Mouse (Mus musculus): ENCODE data around the gene Tgfb3. TPM values are rescaled to one million over a fixed set of nuclear protein-coding genes. Genes with fewer than 3 reads are reported as not detected.
A peak's percentile ranks its signal among the peaks of the same experiment; 100 is the strongest.

Gene Tgfb3
- polyA plus RNA-seq, 1 experiment: not detected

DNA sequence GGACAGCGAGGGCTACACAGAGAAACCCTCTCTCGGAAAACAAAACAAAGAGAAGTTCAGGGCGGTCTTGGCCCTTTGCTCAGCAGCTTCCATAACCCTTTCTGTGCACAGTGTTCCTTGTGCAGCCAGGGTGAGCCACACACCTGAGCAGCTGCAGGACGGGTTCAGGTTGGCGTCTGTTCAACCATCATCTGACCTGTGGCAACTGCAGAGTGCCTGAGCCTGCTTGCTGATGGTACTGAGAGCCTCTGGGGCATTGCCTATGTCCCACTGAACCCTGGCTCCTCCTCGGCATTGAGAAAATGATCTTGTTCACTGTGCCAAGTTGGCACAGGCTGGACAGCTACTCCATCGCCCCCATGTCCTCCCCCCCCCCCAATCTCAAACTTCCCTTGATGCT is 3.5 kb downstream of the Tgfb3 start:
- TF ChIP-seq POLR2A (IDR thresholded peaks at IDR 0.05; ENCODE audit: insufficient read depth, low read depth, low read length): no peak
- TF ChIP-seq CTCF (IDR thresholded peaks at IDR 0.05; ENCODE audit: insufficient read depth, low read depth, low read length): no peak
- WGBS: 69% methylated on average over 7 of the region's 7 CpGs
- Histone ChIP-seq H3K4me1 (ENCODE audit: control insufficient read depth, insufficient read depth, low read length) (peaks cover 29% of the 10 kb centered on the region), H3K4me3 (ENCODE audit: insufficient read depth, low read depth, low read length) (peak overlapping the region; percentile 80), H3K27ac (ENCODE audit: insufficient read depth, low read depth, low read length) (peak overlapping the region; percentile 87)

DNA sequence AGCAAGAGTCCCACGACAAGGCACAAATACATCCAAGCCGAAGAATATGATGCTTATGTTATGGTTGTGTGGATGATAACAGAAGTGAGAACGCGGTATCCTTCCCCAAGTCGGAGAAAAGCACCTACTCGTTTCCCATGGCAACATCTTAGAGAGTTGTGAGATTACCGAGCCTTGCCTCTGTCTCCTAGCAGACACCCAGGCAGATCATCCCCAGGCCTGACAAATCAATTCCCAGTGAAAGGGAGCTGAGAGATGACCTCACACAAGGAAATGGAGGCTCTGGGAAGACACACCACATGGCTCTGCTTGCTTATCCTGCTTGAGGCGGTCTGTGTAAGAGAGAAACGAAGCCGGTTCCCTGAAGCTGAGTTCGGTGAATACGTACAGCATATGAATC is 4.2 kb downstream of the Tgfb3 start:
- H3K4me1 ChIP-seq (ENCODE audit: control insufficient read depth, insufficient read depth, low read length): peaks cover 29% of the 10 kb centered on the region
- no peak for TF ChIP-seq CTCF (IDR thresholded peaks at IDR 0.05; ENCODE audit: insufficient read depth, low read depth, low read length)
- TF ChIP-seq POLR2A (IDR thresholded peaks at IDR 0.05; ENCODE audit: insufficient read depth, low read depth, low read length): no peak
- H3K4me3 ChIP-seq (ENCODE audit: insufficient read depth, low read depth, low read length): no peak overlapping the region
- H3K27ac ChIP-seq (ENCODE audit: insufficient read depth, low read depth, low read length): no peak overlapping the region
- 64% methylated on average over 12 of the region's 12 CpGs for WGBS

DNA sequence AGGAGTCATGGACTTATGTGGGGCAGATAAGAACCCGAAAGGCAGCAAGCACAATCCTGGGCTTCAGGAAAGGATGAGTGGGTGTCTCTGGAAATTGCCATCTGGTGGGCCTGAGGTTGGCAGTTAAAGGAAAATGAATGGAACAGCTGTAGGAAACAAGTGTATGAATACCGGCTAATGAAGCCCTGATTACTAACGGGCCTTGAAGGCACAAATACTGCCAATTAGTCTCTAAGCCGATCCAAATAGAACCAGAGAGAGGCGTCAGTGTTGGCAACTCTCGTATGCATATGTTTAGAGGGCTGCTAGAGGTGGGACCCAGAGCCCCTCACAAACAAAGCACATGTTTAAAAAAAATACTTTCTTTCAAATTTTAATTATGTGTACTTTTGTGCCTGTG is 7.4 kb downstream of the Tgfb3 start:
- TF ChIP-seq CTCF (IDR thresholded peaks at IDR 0.05; ENCODE audit: insufficient read depth, low read depth, low read length) (no peak), POLR2A (IDR thresholded peaks at IDR 0.05; ENCODE audit: insufficient read depth, low read depth, low read length) (no peak)
- WGBS: 24% methylated on average over 6 of the region's 6 CpGs
- Histone ChIP-seq H3K27ac (ENCODE audit: insufficient read depth, low read depth, low read length) (peak overlapping the region; percentile 61), H3K4me3 (ENCODE audit: insufficient read depth, low read depth, low read length) (no peak overlapping the region), H3K4me1 (ENCODE audit: control insufficient read depth, insufficient read depth, low read length) (peaks cover 19% of the 10 kb centered on the region)

DNA sequence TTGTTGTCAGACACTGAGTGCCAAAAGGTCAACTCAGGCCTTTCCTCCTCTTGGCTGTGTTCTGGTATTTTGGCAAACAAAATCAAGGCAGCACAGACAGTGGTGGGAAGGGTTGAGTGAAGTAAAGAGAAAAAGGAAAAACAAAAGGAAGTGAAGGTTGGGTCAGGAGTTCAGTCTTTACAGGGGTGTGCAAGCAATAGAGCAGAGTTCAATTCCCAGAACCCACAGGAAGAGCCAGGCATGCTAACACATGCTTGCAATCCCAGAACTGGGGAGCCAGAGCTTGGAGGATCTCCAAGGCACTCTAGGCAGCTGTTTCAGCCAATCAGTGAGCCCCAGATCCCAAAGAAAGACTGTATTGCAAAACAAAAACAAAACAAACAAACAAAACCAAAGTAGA is 14.0 kb downstream of the Tgfb3 start:
- H3K4me3 ChIP-seq (ENCODE audit: insufficient read depth, low read depth, low read length): no peak overlapping the region
- no peak overlapping the region for H3K27ac ChIP-seq (ENCODE audit: insufficient read depth, low read depth, low read length)
- TF ChIP-seq POLR2A (IDR thresholded peaks at IDR 0.05; ENCODE audit: insufficient read depth, low read depth, low read length): no peak
- TF ChIP-seq CTCF (IDR thresholded peaks at IDR 0.05; ENCODE audit: insufficient read depth, low read depth, low read length): no peak
- H3K4me1 ChIP-seq (ENCODE audit: control insufficient read depth, insufficient read depth, low read length): no peaks in the 10 kb centered on the region

DNA sequence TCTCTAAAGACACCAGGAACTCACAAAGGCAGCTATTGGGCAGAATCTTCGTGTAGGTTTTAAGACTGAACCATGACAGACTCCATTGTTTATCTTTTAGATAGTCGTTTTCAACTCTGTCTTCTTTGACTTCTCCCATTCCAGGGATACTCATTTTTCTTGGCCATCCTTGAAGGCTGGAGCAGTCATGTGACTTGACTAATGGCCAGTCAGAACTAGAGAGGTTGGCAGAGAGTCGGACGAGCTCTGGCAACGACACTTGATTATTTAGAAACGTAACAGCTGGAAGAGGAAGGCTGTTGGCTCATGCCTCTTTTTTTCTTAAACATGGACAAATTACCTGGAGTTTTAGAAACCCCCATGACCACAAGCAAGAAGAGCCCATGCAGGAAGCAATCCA is 19.5 kb downstream of the Tgfb3 start:
- TF ChIP-seq POLR2A (IDR thresholded peaks at IDR 0.05; ENCODE audit: insufficient read depth, low read depth, low read length) (no peak), CTCF (IDR thresholded peaks at IDR 0.05; ENCODE audit: insufficient read depth, low read depth, low read length) (no peak)
- Histone ChIP-seq H3K4me1 (ENCODE audit: control insufficient read depth, insufficient read depth, low read length) (peaks cover 3% of the 10 kb centered on the region; the same call in 1 of the 2 replicates), H3K4me3 (ENCODE audit: insufficient read depth, low read depth, low read length) (no peak overlapping the region), H3K27ac (ENCODE audit: insufficient read depth, low read depth, low read length) (no peak overlapping the region)
- WGBS: 58% methylated on average over 6 of the region's 6 CpGs

DNA sequence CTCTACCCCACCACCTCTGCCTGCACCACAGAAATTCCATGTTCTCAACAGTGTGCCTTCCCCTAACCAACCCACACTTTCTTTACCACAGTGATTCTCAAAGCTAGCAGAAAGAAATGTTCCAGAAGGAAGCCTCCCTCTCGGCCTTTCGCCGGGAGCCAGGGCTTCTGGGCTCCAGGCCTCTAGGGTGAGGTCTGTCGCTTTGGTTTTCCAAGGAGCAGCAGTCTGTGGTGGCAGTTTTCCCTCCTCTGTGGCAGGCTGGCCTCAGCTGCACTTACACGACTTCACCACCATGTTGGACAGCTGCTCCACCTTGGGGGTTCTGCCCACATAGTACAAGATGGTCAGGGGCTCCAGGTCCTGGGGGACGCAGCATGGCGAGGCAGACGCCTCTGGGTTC is 21.3 kb downstream of the Tgfb3 start:
- Histone ChIP-seq H3K27ac (ENCODE audit: insufficient read depth, low read depth, low read length) (no peak overlapping the region), H3K4me3 (ENCODE audit: insufficient read depth, low read depth, low read length) (no peak overlapping the region), H3K4me1 (ENCODE audit: control insufficient read depth, insufficient read depth, low read length) (peaks cover 3% of the 10 kb centered on the region; the same call in 1 of the 2 replicates)
- WGBS: 91% methylated on average over 8 of the region's 8 CpGs
- TF ChIP-seq CTCF (IDR thresholded peaks at IDR 0.05; ENCODE audit: insufficient read depth, low read depth, low read length): no peak
- TF ChIP-seq POLR2A (IDR thresholded peaks at IDR 0.05; ENCODE audit: insufficient read depth, low read depth, low read length): no peak

DNA sequence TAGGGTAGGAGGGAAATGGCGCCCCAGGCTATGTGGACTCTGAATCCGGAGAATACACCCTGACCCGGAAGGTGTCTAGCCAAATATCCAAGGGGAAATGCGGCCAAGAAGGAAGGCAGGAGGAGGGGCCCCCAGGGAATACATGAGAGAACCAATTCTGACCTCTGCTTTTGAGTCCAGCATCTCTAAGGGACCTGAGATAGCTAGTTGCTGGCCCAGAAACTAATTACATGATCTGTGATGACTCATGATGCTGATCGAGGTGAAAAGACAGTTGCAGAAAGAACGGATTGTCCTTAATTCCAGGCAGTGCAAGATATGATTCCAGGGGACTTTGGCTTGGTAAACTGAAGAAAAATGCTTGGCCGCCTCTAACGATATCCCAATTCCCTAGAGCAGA is 21.9 kb downstream of the Tgfb3 start:
- peaks cover 3% of the 10 kb centered on the region; the same call in 1 of the 2 replicates for H3K4me1 ChIP-seq (ENCODE audit: control insufficient read depth, insufficient read depth, low read length)
- no peak for TF ChIP-seq POLR2A (IDR thresholded peaks at IDR 0.05; ENCODE audit: insufficient read depth, low read depth, low read length)
- no peak for TF ChIP-seq CTCF (IDR thresholded peaks at IDR 0.05; ENCODE audit: insufficient read depth, low read depth, low read length)
- 71% methylated on average over 8 of the region's 8 CpGs for WGBS
- no peak overlapping the region for H3K4me3 ChIP-seq (ENCODE audit: insufficient read depth, low read depth, low read length)
- no peak overlapping the region for H3K27ac ChIP-seq (ENCODE audit: insufficient read depth, low read depth, low read length)

DNA sequence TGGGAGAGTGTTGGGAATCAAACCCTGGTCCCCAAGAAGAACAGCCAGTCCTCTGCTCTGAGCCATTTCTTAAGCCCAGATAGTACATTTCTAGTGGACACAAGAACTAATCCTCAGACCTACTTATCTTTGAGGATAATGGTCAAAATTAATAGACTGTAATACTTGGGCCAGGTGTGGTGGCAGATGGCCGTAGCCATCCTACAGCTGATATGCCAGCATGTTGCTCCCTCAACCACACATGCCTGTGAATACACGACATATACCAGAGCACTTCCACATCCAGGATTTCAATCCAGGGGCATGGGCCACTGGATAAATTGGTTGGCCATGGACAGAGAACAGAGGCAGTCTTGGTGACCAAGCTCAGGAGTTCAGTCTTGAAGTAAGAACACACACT is 23.5 kb downstream of the Tgfb3 start:
- peaks cover 3% of the 10 kb centered on the region; the same call in 1 of the 2 replicates for H3K4me1 ChIP-seq (ENCODE audit: control insufficient read depth, insufficient read depth, low read length)
- WGBS: 95% methylated on average over 2 of the region's 2 CpGs
- no peak overlapping the region for H3K27ac ChIP-seq (ENCODE audit: insufficient read depth, low read depth, low read length)
- no peak for TF ChIP-seq POLR2A (IDR thresholded peaks at IDR 0.05; ENCODE audit: insufficient read depth, low read depth, low read length)
- TF ChIP-seq CTCF (IDR thresholded peaks at IDR 0.05; ENCODE audit: insufficient read depth, low read depth, low read length): no peak
- no peak overlapping the region for H3K4me3 ChIP-seq (ENCODE audit: insufficient read depth, low read depth, low read length)

DNA sequence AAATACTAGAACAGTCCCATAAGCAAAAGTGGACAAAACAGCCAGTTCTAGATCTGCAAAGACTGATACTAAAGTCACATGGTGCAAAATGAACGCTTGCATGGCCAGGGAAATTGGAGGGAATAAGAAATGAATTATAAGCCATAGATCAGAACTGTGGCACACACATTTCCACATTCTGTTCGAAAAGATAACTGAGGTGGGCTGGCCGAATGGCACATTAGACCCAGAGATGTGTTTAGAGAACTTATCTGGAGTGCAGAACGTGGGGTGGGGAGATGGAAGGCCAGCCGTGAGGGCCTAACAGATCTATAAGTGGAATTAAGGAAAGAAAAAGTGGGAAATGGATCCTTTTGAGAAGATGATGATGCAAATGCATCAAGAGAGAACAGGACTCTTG is 27.4 kb downstream of the Tgfb3 start:
- WGBS: 96% methylated on average over 5 of the region's 5 CpGs
- H3K27ac ChIP-seq (ENCODE audit: insufficient read depth, low read depth, low read length): no peak overlapping the region
- 0 out of 2 replicates have a peak, but pooled peaks cover 2% of the 10 kb centered on the region for H3K4me1 ChIP-seq (ENCODE audit: control insufficient read depth, insufficient read depth, low read length)
- TF ChIP-seq POLR2A (IDR thresholded peaks at IDR 0.05; ENCODE audit: insufficient read depth, low read depth, low read length) (no peak), CTCF (IDR thresholded peaks at IDR 0.05; ENCODE audit: insufficient read depth, low read depth, low read length) (no peak)
- no peak overlapping the region for H3K4me3 ChIP-seq (ENCODE audit: insufficient read depth, low read depth, low read length)

DNA sequence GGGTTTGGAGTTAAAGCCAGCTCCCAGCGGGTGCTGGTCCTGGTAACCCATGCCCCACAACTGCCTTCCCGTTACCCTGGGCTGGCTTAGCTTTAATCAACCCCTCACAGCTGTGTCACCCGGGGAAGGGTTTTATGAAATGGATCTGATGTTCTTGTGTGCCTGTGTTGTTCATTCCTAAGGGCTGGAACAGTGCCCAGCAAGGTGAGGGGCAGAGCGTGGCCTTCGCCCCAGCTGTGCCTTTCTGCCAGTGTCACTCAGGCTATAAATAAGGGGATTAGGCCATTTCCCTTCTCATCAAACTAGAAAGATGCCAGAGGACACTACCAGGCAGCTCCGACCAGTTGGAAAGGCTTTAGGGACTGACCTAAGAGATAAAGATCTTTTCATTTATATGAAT is 29.0 kb downstream of the Tgfb3 start:
- Histone ChIP-seq H3K27ac (ENCODE audit: insufficient read depth, low read depth, low read length) (no peak overlapping the region), H3K4me1 (ENCODE audit: control insufficient read depth, insufficient read depth, low read length) (0 out of 2 replicates have a peak, but pooled peaks cover 2% of the 10 kb centered on the region), H3K4me3 (ENCODE audit: insufficient read depth, low read depth, low read length) (no peak overlapping the region)
- TF ChIP-seq POLR2A (IDR thresholded peaks at IDR 0.05; ENCODE audit: insufficient read depth, low read depth, low read length): no peak
- no peak for TF ChIP-seq CTCF (IDR thresholded peaks at IDR 0.05; ENCODE audit: insufficient read depth, low read depth, low read length)
- WGBS: 71% methylated on average over 6 of the region's 6 CpGs
